Mouse (Mus musculus) monocyte, adult 2 months (primary cell): ENCODE measurements around the gene Med23.

Experiments used
- DNase-seq, 2 experiments: peaks; one replicate each; pipeline ENCODE4 v3.0.0; 2022; ENCODE audit warnings: low spot score in 2 of 2, low read depth in 1 of 2

The Med23 gene

DNA sequence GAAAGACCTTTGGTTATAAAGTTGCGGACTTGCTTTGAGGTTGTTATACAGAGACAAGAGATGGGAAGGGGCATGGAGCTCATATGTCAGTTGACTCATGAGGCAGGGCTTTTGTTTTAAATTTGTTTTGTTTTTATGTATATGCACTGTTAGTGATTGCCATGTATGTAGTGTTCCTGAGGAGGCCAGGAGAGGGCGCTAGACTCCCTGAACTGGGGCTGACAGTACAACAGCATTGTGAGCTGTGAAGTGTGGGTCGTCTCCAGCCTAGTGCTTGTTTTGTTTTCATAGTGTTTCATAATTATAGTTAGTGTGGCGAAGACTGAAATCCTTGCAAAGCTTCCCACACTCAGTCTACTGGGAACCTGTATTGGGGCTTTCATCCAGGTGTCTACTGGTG, 3.8 kb downstream of the Med23 start:
- no peak for DNase-seq

DNA sequence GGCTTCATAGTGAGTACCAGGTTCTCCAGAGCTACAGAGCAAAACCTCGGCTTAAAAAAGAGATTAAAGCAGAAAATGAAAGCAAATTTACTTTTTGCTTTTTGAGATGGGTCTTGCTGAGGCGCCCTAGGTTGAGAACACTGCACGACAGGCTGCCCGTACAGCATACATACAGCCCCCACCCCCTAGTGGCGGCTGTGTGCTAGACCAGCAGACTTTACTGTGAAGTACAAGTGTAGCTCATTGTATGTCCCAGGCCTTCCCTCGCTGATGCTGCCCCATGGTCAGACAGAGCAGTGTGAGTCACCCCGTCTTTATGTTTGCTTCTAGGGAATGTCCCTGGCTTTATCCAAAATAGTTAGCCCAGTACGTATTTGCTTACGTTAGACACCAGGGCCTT, 16.2 kb downstream of the Med23 start:
- DNase-seq = no peak

- no peak for DNase-seq
Measured at GRCm38 (mm10) chr10:24888343-24888742, 18.6 kb downstream of the Med23 start.

GRCm38 (mm10) chr10:24895927-24896326, 26.1 kb downstream of the Med23 start:
- no peak for DNase-seq

- DNase-seq = no peak
Measured at GRCm38 (mm10) chr10:24905627-24906026, 35.8 kb downstream of the Med23 start.

GRCm38 (mm10) chr10:24911199-24911598, 41.4 kb downstream of the Med23 start:
- no peak for DNase-seq

- no peak for DNase-seq
Measured at GRCm38 (mm10) chr10:24912576-24912975, 42.8 kb downstream of the Med23 start.

DNA sequence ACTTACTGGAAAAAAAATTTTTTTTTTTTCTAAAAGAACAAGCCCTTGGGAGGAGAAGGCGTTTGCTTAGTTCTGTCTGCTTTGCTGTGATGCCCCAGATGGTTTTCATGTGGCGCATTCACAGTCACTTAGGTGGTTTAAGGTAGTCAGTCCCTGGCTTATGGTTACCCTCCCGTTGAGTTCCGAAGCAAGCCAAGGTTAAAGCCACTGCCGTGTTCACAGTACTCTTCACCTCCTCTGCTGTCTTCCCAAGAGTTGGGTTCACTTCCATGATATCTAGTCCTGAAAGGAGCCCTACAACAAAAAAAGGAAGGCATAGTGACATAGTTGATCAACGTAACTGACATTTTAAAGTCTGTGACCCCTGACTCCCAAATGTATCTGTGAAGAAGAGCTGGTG, 45.7 kb downstream of the Med23 start:
- DNase-seq = no peak

DNA sequence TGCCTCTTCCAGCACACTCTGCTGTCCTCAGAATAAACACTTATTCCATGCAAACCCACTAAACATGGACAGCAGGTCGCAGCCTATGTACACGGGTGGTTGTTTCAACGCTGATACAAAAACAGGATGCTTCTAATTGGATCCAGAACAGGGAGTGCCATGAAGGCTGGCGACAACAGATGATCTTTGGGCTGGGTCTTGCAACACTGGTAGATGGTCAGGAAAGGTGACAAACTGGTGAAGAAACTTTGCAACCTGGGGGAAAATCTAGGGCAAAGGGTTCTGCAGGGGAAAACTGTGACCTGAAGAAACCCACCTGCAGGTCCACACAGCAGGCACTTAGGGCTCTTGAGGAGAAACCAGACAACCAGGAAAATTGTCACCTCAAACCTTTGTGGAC, 53.2 kb downstream of the Med23 start:
- no peak for DNase-seq

- DNase-seq = no peak
Measured at GRCm38 (mm10) chr10:24924296-24924695, 54.5 kb downstream of the Med23 start.

GRCm38 (mm10) chr10:24926380-24926779, 56.6 kb downstream of the Med23 start:
- DNase-seq = no peak

DNA sequence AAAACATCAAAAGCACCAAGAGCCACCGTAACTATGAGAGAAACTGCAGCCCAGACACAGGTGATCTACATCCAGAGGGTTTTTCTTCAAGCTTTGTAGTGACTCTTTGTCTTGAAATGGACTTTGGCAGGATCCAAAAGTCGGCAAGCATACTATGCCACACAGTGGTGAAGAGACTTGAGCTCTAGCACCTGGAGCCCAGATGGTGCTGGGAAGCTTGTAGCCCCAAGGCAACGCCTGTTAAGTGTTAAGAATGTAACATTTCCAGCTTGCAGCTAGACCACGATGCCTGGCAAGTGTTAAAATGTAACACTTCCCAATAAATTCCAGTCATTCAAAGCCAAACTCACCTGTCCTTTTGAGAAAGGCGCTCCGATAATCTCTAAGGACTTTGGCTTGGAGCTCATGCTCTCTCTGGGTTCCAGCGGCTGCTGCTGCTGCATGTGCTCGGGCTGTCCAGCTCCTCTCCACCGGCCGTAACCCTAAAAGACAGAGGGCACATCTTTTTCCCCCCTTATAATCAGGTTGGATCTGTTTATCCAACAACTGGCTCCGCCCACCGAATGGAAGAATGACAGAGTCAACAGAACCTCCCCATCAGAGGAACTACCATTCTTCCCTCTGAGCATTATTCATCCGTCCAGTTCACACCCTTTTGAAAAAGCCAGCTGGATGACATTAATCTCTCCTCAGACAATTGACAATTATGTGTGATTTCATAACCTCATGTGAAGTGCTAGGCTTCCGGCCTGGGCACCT, 57.4 kb downstream of the Med23 start, which contains the start of gene Arg1:
Gene Arg1, minus strand, starts transcription at position 523 of the 759 bp plus-strand sequence.
- no peak for DNase-seq

GRCm38 (mm10) chr10:24928072-24928471, 58.3 kb downstream of the Med23 start:
- no peak for DNase-seq

GRCm38 (mm10) chr10:24930143-24930542, 60.4 kb downstream of the Med23 start:
- DNase-seq = no peak

DNA sequence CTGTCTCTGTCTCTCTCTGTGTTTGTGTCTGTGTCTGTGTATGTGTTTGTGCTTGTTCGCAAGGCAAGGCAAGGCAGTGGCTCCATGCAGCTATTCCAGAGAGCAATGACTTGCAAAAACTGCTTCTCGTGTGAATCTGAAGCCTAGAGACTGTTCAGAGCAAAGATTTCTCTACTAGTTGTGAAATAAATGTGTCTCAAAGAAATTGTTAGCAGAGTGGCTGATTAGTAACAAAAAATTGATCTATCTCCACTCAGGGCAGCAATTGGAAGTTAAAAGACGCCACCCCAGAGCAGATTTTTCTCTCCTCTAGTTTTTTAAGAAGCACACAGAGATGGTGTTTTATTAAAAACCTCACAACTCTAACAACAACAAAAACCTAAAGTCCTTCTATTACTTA, 78.1 kb downstream of the Med23 start:
- no peak for DNase-seq

GRCm38 (mm10) chr10:24948278-24948677, 78.5 kb downstream of the Med23 start:
- DNase-seq = no peak

GRCm38 (mm10) chr10:24950223-24950622, 80.4 kb downstream of the Med23 start:
- no peak for DNase-seq

- DNase-seq = no peak
Measured at GRCm38 (mm10) chr10:24951575-24951974, 81.8 kb downstream of the Med23 start.

GRCm38 (mm10) chr10:24952549-24952948, 82.8 kb downstream of the Med23 start:
- no peak for DNase-seq

- no peak for DNase-seq
Measured at GRCm38 (mm10) chr10:24953876-24954275, 84.1 kb downstream of the Med23 start.

DNA sequence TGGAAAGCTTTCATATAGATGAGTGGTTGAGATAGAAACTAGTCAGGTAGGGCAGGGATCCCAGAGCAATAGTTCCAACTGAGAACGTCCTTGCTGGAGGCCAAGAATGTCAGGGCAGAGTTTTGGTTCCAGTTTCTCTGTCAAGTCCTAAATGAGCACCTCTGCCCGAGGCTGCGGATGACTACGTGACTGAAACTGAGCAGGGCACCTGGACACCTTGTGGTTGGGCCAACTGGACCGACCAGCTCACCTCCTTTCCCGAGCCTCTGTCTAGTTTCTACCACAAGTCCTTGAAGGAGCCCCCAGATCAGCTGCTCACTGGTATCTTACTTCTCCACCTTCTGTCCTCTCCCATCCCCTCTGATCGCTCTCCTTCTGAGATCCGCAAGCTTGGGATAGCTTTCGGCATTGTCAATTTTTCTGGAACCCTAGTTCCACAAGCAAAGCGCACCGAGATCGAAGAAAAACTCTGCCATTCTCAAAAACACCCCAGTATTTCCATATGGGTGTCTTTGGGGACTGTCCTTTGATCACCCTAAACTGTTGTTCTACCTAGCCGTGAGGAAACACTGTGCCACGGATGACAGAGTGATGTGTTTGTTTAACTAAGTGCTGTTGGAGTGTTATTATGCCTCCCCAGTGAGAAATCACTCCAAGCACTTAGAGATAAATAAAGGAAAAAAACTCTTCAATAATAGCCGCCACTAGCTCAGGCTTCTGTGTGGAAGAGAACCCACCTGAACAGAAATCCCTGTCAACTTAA, 88.7 kb downstream of the Med23 start:
- DNase-seq = no peak
